Mouse (Mus musculus) intestine, postnatal 0 days (tissue): Measurements from ENCODE around the gene Gcnt3. TPM values are rescaled to one million over a fixed set of nuclear protein-coding genes. Genes with fewer than 3 reads are reported as not detected.

ENCODE experiments used
- ATAC-seq: fragments of 200-750 bp; cut with Nextera tagmentation; 2 replicates; pipeline ENCODE4 v1.8.0; 2017; ENCODE audit warnings: mild to moderate bottlenecking, moderate TSS enrichment, moderate library complexity
- H3K27ac ChIP-seq: fragments of 300-500 bp; sonication (generic); 2 replicates; pipeline ENCODE4 v1.5.1; 2014; ENCODE audit warnings: mild to moderate bottlenecking, low read depth, low read length, moderate library complexity
- H3K27me3 ChIP-seq: fragments of 300-500 bp; sonication (generic); replicated peaks from 2 replicates; pipeline ENCODE4 v1.6.1; 2014; ENCODE audit warnings: low read length, mixed read lengths; ENCODE audit not compliant: control insufficient read depth, insufficient read depth
- H3K36me3 ChIP-seq: fragments of 300-500 bp; sonication (generic); 2 replicates; pipeline ENCODE4 v1.6.1; 2014; ENCODE audit warnings: mild to moderate bottlenecking, moderate library complexity; ENCODE audit not compliant: control insufficient read depth, insufficient read depth
- H3K4me1 ChIP-seq: fragments of 300-500 bp; sonication (generic); replicated peaks from 2 replicates; pipeline ENCODE4 v1.6.1; 2014; ENCODE audit warnings: antibody characterized with exemption, low read length, mixed read lengths; ENCODE audit not compliant: control insufficient read depth, insufficient read depth
- H3K4me2 ChIP-seq: fragments of 300-500 bp; sonication (generic); replicated peaks from 2 replicates; pipeline ENCODE4 v1.6.1; 2014; ENCODE audit warnings: low read depth, mild to moderate bottlenecking, moderate library complexity
- H3K4me3 ChIP-seq: fragments of 300-500 bp; sonication (generic); 2 replicates; pipeline ENCODE4 v1.5.1; 2014; ENCODE audit warnings: low read depth, low read length
- H3K9ac ChIP-seq: fragments of 300-500 bp; sonication (generic); 2 replicates; pipeline ENCODE4 v1.6.1; 2014; ENCODE audit warnings: mild to moderate bottlenecking, low read depth, low read length
- H3K9me3 ChIP-seq: fragments of 300-500 bp; sonication (generic); 2 replicates; pipeline ENCODE4 v1.6.1; 2016; ENCODE audit warnings: mixed run types; ENCODE audit not compliant: control insufficient read depth
- CTCF ChIP-seq: sonication (generic); IDR thresholded peaks from 2 replicates; pipeline ENCODE4 v1.5.1; 2016; ENCODE audit warnings: low read depth, mild to moderate bottlenecking, control low read depth, antibody characterized with exemption, moderate library complexity
- WGBS: fragments of 180-500 bp; shearing (Covaris S2); extraction: QIAGEN DNeasy Blood & Tissue Kit; methylation state at CpG from one replicate; pipeline ENCODE4 v1.1.7; 2014; 5-methylcytosine and 5-hydroxymethylcytosine counted together
- polyA plus RNA-seq: library from polyadenylated mRNA; unstranded; fragments of >200 nt; fragmentation: Nextera tagmentation; extraction: Ambion mirVana; gene quantifications from 2 replicates; pipeline ENCODE4 v1.2.1, GENCODE M21; 2015

Gene Gcnt3
- polyA plus RNA-seq, 1 experiment from 2014 or later: 11.0 TPM

DNA sequence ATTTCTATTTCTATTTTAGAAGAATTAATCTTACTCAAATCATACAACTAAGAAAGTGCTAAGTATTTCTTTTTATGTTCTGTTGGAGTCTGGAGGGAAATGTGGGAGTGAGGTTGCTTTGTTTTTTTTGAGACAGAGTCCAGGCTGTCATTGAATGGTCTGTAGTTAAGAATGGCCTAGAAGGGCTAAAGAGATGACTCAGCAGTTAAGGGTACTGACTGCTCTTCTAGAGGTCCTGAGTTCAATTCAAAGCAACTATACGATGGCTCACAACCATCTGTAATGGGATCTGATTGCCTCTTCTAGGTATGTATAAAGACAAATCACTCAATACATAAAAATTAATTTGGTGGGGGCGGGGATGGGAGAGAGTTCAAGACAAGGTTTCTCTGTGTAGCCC lies 22.3 kb downstream of the Gcnt3 start:
- Histone ChIP-seq H3K4me1 (no peaks in the 10 kb centered on the region; the same call in 1 of the 2 replicates), H3K9me3 (no peaks in the 10 kb centered on the region), H3K27ac (no peak overlapping the region), H3K9ac (no peak overlapping the region), H3K27me3 (no peaks in the 10 kb centered on the region), H3K4me2 (no peak overlapping the region), H3K4me3 (no peak overlapping the region), H3K36me3 (no peaks in the 10 kb centered on the region)
- 88% methylated on average over 2 of the region's 2 CpGs for WGBS
- TF ChIP-seq CTCF: no peak
- no peak for ATAC-seq

DNA sequence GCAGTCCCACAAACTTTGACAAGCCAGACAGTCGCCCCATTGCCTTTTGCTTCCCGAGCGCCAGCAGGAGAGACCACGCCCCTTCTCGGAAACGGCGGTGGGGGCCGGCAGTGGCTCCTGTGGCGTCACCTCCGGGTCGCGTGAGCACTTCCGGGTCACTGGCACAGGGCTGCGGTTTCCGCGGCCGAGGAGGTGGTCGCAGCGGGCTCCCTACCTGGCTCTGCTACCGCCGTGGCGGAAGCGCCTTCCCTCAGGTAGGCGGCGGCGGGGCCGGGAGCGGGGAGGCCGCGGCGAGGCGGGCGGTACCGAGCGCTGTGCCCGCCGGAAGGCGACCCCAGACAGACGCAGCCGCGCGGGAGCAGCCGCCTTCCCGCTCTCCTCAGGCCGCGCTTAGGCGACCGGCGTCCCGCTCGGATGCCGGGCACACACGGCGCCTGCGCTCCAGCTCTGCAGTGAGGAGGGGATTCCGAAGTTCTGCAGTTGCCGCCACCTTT lies 25.4 kb downstream of the Gcnt3 start, which contains the start of gene Gtf2a2:
Gene Gtf2a2 (plus strand): TSS at position 143 of the 494 bp plus-strand sequence.
- H3K4me2 ChIP-seq: peak within 1 kb of the TSS; percentile 77
- H3K27ac ChIP-seq: peak within 1 kb of the TSS; percentile 89
- H3K36me3 ChIP-seq: peaks cover 18% of the 10 kb centered on the region
- 0% methylated on average over 57 of the region's 57 CpGs for WGBS
- no peaks in the 10 kb centered on the region; the same call in 1 of the 2 replicates for H3K4me1 ChIP-seq
- peak within 1 kb of the TSS; percentile 91 for H3K4me3 ChIP-seq
- peak within 1 kb of the TSS; percentile 91 for H3K9ac ChIP-seq
- TF ChIP-seq CTCF: no peak
- peak; percentile 93 for ATAC-seq
- H3K9me3 ChIP-seq: no peaks in the 10 kb centered on the region
- H3K27me3 ChIP-seq: no peaks in the 10 kb centered on the region

DNA sequence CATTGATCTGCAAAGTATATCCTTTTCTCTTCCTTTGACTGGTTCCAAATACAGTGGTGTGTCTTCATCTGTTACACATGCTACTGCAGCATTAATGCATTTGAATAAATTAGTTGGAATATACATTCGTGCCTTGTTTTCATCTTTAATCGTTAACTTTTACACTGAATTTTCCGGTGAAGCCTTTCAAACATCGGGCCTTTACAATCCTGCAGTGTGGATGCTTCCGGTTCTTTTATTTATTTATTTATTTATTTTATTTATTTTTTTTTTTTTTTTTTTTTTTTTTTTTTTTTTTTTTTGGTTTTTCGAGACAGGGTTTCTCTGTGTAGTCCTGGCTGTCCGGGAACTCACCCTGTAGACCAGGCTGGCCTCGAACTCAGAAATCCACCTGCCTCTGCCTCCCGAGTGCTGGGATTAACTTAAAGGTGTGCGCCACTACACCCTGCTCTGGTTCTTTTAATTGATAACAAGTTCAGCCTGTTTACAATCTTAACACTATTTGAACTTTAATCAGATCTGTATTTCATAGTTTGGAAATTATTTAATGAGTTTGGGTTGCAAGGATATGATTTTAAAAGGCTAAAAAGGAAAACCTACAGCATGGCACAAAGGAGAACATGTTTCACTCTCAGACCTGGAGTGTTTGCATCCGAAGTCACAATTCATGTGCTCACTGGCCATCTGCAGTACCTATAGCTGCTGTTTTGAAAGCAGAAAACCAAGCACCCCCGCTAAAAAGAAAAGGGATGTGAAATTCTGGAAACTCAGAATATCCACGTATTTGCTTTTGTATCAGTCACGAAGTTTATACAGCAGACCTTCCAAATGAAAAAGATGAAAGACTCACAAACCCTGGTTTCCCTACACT lies 26.1 kb downstream of the Gcnt3 start:
- no peaks in the 10 kb centered on the region for H3K9me3 ChIP-seq
- no peaks in the 10 kb centered on the region; the same call in 1 of the 2 replicates for H3K4me1 ChIP-seq
- 0 out of 2 replicates have a peak overlapping the region, but pooled peaks have one; percentile 31 for H3K27ac ChIP-seq
- peak overlapping the region; percentile 91 for H3K4me3 ChIP-seq
- H3K9ac ChIP-seq: peak overlapping the region; percentile 91; the same call in 1 of the 2 replicates
- no peaks in the 10 kb centered on the region for H3K27me3 ChIP-seq
- peak; percentile 11; the same call in 1 of the 2 replicates for ATAC-seq
- H3K4me2 ChIP-seq: peak overlapping the region; percentile 77
- 60% methylated on average over 14 of the region's 14 CpGs for WGBS
- no peak for TF ChIP-seq CTCF
- peaks cover 18% of the 10 kb centered on the region for H3K36me3 ChIP-seq

DNA sequence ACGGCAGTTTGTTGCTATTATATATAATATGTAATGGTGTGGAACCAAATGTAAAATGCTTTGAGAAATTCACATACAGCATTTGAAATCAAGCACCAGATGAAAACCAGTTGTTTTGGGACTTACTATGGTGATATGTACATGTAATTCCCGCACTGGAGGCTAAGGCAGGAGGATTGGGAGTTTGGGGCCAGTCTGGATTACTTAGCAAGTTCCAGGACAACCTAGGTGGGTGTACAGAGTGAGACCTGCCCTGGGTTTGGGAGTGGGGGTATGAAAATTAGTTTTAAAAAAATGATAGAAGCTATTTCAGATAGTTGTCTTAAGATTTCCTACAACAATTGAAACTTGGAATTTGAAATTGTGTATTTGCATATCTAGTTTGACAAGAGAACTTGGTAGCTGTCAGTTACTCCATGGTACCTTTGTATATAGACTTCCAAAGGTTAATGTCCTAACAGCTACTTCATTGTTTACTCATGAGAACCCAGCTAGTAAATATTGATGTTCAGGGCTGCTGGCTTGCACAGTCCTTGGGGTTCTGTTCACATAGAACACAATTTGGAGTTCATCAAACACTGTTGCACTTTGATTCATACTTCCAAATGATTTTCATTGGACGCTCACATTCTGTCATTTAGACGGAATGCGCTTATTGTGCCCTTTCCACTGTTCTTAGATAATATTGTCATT lies 27.0 kb downstream of the Gcnt3 start:
- no peaks in the 10 kb centered on the region for H3K9me3 ChIP-seq
- no peaks in the 10 kb centered on the region for H3K27me3 ChIP-seq
- H3K9ac ChIP-seq: no peak overlapping the region
- ATAC-seq: no peak
- no peak for TF ChIP-seq CTCF
- peaks cover 18% of the 10 kb centered on the region for H3K36me3 ChIP-seq
- 88% methylated on average over 5 of the region's 5 CpGs for WGBS
- no peaks in the 10 kb centered on the region; the same call in 1 of the 2 replicates for H3K4me1 ChIP-seq
- no peak overlapping the region for H3K4me3 ChIP-seq
- no peak overlapping the region for H3K27ac ChIP-seq
- no peak overlapping the region for H3K4me2 ChIP-seq

DNA sequence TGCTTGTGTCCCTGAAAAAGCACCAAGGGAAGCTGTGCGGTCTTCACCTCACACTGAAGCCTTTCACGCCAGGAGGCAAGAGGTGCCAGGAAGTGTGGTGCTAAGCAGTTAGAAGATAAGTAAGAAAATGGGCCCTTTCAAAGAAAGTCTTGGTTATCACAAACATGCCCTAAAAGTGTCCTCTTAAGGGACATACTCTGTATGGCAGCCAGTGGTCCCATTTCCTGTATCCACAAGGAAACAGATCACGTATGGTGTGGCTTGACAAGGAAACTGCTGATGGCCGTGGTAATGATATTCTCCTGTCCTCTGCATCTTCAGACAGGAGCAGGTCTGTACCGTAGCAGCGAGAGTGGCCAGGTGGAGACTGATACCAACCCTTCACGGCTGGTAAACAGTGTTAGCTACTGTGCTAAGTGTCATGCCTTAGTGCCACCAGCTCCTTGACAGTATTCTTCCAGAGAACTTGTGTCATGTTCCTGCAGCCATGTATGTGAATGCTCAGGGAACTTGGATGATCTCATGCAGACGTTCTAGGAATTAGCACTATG lies 28.1 kb downstream of the Gcnt3 start:
- Histone ChIP-seq H3K27me3 (no peaks in the 10 kb centered on the region), H3K36me3 (peaks cover 21% of the 10 kb centered on the region), H3K9me3 (no peaks in the 10 kb centered on the region), H3K4me3 (no peak overlapping the region), H3K4me2 (no peak overlapping the region), H3K4me1 (no peaks in the 10 kb centered on the region; the same call in 1 of the 2 replicates), H3K27ac (no peak overlapping the region), H3K9ac (no peak overlapping the region)
- no peak for ATAC-seq
- WGBS: 86% methylated on average over 8 of the region's 8 CpGs
- TF ChIP-seq CTCF: no peak
